Mouse (Mus musculus): ENCODE results near the gene Gmip.

The Gmip gene

DNA sequence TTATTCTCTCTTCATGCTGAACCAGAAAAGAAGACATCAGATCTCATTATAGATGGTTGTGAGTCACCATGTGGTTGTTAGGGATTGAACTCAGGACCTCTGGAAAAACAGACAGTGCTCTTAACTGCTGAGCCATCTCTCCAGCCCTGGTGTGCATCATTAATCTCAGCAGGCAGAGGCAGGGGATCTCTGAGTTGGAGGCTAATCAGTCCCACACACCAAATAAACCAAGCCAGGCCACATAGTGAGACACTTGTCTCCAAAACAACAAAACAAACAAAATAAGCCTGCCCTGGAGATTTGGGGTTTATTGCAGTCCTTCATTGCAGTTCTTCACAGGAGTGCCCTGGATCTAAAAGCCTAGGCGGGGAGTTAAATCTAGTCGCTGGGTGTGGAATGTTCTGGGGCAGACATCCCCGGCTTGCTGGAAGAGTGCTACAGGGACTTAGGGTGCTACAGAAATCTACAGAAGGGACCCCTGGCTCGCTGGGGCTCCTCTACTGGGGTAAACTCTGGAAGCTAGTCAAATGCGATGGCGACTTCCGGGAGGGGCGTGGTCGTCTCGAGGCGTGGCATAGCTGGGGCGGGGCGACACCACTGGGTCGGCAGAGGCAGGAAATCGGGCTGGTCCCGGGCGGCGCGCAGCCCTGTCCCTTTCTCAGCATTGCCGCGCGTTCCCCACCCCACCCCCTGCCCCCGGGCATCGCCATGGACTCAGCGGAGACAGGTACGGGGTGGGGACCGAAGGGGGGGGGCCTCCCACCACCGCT lies at the start of gene Gmip:
Gene Gmip, plus strand, starts transcription at position 586 of the 770 bp plus-strand sequence.
- DNase-seq (ENCODE audit: low read depth, low spot score) = peak; percentile 71

DNA sequence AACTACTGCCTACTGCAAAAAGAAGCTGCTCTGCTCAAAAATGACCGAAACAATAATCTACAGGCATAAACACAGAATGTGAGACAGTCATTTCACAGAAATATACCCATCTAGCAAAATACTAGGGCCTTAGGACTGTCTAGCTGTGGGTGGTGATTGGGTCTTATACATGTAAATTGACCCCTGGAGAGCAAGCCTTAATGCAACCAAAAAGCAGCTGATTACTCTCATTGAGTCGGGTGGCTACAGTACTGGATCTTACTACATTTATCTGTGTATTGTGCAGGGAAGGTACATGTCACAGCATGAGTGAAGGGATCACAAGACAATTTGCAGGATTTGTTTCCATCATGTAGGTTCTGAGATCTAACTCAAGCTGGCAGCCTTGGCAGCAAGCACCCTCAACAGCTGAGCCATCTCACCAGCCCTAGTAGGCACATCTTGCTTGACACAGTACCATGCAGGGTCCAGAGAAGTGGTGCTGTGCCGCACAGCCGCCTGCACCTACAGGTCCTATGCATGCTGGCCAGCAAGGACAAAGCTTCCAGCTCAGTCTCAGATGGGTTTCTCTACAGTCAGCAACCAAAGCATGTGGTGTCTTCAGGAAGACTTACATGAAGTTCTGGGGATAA lies 46.5 kb upstream of the Gmip start:
- no peak for DNase-seq (ENCODE audit: low read depth, low spot score)

DNA sequence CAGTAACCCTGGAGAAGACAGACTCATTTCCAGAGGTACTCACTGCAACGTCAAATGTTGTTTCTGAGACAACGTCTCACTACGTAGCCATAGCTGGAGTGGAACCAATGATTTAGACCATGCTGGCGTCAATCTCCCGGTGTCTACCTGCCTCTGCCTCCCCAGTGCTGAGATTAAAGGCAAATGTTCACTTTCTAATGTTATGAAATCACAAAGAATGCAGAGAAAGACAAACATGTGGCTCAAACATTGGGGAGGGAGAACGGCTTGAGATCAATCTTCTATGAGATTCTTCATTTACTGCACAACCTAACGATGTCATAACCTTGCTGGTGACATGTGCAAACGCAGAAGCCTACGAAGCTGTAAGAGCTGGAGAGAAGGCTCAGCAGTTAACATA lies 37.3 kb upstream of the Gmip start:
- DNase-seq (ENCODE audit: low read depth, low spot score) = no peak

DNA sequence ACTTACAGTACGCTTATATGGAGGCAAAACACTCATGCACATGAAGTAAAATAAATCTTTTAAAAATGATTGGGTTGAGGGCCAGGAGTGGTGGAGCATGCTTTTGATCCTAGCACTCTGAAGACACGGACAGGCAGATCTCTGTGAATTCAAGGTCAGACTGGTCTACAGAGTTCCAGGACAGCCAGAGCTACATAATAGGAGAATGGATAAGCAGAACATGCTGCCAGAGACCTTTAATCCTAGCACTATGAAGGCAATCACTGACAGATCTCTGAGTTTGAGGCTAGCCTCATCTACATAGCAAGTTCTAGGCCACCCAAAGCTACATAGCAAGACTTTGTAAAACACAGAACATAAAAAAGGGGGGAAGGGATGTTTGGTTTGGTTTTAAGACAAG lies 36.4 kb upstream of the Gmip start:
- DNase-seq (ENCODE audit: low read depth, low spot score) = no peak

DNA sequence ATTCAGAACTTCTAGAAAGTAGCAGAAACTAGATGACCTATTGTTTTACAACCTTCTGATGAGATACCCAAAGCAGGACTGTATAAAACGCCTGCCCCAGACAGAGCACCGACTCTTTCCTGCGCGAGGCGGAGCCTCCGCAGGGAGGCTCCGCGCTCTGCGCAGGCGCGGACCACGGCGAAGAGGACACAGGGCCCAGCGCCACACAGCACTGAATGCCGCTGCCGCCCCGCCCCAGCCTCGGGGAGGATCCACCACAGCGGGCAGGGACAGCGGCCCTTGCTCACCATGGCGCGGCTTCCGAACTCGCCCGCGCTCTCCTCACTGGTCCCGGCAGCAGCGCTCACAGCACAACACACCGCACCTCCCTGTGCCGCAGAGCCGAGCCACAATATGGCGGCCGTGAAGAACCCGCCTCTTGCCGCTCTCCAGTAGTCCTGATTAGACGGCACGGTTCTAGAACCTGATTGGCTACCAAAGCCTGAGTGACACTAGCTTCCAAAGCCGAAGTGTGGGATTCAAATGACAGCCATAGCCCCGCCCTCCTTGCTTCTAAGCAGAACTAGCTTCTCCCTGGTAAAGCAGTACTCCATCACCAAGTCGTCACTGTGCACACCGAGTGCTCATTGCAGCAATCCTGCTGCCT lies 33.9 kb upstream of the Gmip start, which contains the start of gene Gm20422:
Gene Gm20422, minus strand, starts transcription at position 384 of the 646 bp plus-strand sequence.
- peak; percentile 97 for DNase-seq (ENCODE audit: low read depth, low spot score)

DNA sequence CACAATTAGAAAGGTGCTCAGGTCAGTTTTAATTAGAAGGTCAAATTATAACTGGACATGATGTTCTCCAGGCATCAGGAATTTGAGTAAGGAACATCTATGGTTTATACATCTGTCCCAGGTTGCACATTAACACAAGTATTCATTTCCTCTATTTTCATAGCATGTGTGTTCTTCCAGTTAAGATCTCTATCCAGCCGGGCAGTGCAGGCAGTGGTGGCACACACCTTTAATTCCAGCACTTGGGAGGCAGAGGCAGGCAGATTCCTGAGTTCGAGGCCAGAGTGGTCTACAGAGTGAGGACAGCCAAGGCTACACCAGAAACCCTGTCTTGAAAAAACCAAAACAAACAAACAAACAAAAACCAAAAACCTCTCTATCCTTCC lies 33.3 kb upstream of the Gmip start:
- no peak for DNase-seq (ENCODE audit: low read depth, low spot score)

DNA sequence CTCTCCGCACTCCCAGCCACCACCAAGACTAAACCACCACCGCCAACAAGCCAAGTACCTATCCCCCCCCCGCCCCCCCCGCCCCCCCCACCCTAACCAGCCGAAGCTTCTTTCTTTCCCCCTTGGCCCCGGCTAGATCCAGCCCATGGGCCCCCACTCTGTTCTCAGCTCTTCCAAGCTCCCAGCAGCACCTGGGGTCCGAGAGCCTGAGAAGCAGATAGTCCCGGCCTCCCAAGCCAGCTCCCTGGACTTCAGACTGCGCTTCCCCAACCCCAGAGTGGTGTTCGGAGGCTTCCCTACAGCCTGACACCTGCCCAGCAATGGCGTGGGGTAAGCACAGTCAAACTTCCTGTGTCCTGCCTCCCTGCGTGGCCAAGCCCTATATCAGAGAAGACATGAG lies 31.4 kb upstream of the Gmip start:
- no peak for DNase-seq (ENCODE audit: low read depth, low spot score)

DNA sequence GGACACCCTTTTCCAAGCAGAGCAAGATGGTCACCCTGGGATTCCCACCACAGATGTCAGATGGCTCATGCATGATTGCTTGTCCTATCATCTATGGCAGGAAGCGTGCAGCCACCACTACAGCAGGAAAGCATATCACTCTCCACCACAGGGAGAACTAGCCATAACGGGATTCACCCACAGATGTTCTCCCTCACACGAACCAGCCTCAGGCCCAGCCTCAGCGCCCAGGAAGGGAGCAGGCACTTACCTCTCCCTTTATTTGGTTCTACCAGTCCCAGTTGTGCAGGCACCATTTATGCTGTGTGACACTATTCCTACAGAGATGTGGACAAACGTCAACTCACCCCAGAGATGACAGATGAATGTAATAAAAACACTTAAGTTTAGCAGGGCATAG lies 19.4 kb upstream of the Gmip start:
- DNase-seq (ENCODE audit: low read depth, low spot score) = no peak

DNA sequence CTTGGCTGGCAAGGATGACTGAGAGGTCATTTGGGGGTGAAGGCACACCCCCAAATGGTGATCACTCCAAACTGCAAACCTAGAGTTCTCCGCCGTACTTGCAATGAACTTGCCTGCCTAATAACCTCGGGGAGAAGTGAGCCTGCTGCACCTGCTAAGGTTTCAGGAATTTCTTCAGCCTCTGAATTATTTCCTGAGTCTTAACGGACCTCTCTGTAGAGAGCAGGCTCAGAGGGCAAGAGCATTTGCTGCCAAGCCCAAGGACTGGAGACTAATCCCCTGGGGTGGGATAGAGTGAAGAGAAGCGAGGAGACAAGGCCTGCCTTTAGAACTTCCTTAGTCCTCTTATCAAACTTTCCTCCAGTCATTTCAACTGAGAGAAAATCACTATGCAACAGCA lies 18.7 kb upstream of the Gmip start:
- no peak for DNase-seq (ENCODE audit: low read depth, low spot score)

DNA sequence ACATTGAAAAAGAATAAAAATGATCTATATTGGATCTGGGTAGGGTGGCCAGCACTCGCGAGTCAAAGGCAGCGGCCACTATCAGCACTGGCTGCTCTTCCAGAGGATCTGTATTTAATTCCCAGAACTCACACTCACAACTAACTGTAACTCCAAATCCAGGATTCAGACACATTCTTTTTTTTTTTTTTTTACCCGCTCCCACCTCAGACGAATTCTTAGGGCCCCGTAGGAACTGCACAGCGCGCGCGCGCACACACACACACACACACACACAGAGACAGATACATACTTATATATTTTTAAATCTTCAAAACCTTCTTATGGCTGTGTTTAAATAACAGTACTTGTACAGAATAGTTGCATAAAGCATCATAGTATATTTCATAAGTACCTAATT lies 18.1 kb upstream of the Gmip start:
- peak; percentile 15 for DNase-seq (ENCODE audit: low read depth, low spot score)

DNA sequence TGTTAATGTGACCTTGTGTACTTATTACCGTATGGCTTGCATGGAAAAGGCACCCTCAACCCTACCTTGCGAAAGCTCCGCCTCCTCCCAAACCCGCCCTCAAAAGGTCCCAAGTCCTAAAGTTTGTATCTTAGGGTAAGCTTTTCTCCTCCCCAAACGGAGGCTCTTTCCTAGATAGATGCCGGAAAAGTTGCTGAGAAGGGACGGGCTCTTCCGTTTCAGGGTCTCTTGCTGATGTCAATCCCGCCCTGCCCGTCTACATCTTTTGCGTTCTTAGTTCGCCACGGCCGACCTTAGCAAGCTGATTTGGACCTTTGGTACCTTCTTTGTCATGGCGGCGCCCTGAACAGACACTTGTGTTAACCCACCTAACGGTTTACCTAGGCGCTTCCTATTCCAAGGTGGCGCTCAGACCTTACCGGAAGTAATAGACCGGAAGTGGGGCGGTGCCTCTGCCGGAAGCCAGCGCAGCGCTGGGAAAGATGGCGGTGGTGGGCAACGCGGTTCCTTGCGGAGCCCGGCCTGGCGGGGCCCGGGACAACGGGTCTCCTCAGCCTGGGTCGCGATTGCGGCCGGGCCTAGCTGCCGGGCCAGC lies 17.6 kb upstream of the Gmip start, which contains the start of the genes Atp13a1 and Zfp866:
Gene Atp13a1, plus strand, starts transcription at position 391 of the 595 bp plus-strand sequence.
Gene Zfp866, minus strand, starts transcription at position 406 of the 595 bp plus-strand sequence.
- DNase-seq (ENCODE audit: low read depth, low spot score) = peak; percentile 90

DNA sequence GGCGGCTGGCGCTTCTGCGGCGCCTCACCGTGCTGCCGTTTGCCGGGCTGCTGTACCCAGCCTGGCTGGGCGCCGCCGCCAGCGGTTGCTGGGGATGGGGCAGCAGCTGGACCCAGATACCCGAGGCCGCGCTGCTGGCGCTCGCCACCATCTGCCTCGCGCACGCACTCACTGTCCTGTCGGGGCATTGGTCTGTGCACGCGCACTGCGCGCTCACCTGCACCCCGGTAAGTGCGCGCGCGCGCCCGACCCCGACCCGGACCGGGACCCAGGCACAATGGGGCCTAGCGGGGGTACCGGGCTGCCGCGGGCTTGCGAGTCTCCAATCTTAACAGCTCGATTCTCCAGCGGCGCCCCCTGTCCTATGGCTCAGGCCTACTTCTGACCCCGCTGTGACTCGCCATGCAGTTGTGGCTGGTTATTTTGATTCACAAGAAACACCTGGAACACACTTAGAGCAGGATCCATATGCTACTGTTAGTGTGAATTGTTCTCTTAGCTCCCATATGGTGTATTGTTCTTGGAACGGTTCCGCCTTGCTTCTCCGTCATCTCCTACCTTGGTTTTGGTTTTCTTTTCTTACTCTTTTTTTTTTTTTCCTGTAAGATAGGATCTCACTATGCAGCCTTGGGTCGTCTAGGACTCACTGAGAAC lies 16.9 kb upstream of the Gmip start:
- DNase-seq (ENCODE audit: low read depth, low spot score) = peak; percentile 39

DNA sequence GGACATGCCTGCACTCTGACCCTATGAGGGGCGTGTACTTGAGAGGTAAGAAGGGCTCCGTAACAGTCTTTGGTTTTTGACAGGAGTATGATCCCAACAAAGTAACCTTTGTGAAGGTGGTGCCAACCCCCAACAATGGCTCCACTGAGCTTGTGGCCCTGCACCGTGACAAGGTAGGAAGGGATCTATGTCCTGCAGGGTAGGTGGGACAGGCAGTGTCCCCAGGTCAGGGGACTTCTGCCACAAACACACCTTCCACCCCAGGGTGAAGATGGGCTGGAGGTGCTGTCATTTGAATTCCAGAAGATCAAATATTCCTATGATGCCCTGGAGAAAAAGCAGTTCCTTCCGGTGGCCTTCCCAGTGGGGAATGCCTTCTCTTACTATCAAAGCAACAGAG lies 14.8 kb upstream of the Gmip start:
- DNase-seq (ENCODE audit: low read depth, low spot score) = no peak

DNA sequence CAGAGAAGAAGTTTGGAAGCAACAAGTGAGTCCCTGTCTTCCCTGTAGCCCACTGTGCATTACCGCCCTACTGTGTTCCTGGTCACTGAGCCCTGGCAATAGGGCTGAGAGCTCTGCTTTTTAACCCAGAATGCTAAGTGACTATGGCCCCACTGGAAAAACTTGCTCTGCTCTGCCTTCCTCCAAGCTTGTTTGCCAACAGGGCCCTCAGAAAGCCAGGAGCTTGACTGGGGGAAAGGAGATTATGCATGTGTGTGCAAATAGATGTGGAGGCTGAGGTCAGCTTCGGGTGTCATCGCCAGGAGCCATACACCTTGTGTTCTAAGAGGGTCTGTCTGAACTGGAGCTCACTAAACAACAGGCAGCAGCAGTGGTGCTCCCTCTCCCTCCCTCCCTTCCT lies 14.4 kb upstream of the Gmip start:
- DNase-seq (ENCODE audit: low read depth, low spot score) = no peak

DNA sequence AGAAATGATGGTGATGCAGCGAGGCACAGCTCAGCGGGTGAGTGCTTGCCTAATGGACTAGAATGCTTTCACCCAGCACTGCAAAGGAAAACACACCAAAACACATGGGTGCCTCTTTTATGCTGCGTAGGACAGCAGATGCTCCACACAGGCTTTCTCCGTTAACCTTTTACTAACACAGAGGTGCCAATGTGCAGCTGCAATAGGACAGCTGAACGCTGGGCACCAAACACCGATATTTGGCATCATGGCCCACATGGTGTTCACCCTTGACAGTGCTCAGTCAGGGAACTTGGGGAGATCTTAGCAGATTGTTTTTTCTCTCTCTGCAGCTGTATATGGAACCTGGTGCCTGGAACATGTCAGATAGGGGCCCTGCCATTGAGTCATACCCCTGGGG lies 13.6 kb upstream of the Gmip start:
- DNase-seq (ENCODE audit: low read depth, low spot score) = no peak

DNA sequence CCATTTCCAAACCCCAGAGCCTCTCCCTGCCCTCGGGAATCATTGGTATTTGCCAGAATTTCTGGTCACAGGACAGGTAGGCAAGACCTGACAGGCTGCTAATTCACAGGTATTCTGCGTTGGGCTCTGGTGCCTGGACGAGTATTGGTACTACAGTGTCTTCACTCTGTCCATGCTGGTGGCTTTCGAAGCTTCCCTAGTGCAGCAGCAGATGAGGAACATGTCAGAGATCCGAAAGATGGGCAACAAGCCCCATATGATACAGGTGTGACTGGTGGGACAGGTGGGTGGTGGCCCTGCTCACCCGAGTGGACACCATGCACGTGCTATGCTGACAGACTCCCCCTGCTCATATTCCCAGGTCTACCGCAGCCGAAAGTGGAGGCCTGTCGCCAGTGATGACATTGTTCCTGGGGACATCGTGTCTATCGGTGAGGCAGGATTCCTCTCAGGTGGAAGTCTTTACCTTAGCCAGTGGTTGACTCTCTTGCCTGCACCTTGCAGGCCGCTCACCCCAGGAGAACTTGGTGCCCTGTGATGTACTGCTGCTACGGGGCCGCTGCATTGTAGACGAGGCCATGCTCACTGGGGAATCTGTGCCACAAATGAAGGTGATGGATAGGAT lies 11.6 kb upstream of the Gmip start:
- DNase-seq (ENCODE audit: low read depth, low spot score) = no peak

DNA sequence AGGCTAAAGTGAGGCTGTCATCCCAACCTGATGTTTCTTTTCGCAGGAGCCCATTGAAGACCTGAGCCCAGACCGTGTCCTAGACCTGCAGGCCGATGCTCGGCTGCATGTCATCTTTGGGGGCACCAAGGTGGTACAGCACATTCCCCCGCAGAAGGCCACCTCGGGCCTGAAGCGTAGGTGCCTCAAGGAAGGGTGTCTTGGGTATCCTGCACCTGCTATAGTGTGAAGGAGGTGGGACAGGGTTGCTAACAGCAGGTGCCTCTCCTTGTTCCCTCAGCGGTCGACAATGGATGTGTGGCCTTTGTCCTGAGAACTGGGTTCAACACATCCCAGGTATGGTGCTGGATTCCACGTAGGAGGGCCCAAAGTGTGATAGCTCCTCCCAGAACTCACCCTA lies 10.8 kb upstream of the Gmip start:
- no peak for DNase-seq (ENCODE audit: low read depth, low spot score)

DNA sequence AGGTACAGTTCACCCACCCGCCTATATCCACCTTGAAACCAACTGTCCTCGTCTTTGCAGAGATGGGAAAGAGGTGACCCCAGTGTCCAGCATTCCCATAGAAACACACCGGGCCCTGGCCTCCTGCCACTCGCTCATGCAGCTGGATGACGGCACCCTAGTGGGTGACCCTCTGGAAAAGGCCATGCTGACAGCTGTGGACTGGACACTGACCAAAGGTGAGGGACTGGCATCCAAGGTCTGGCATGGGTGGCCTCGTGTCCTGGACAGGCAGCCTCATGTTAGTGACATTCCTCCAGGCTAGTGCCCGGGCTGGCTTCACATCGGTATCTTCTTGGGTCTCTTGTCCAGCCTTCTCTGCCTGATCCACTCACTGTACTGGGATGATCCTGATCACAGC lies 9.2 kb upstream of the Gmip start:
- DNase-seq (ENCODE audit: low read depth, low spot score) = no peak

DNA sequence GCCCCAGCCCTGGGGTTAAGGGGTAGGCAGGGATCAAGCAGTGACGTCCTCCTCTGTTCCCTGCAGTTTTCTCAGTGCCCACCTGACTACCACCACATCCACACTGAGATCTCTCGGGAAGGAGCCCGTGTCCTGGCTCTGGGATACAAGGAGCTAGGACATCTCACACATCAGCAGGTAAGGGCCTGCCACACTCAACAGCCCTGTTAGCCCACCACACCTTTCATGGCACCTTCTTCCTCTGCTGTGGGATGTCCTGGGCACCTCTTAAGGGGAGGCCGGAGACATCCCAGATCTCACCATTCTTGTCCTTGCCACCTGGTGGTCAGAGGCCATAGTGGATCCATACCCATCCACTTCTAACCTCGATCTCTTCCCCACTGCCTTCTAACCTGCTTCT lies 8.5 kb upstream of the Gmip start:
- DNase-seq (ENCODE audit: low read depth, low spot score) = no peak

DNA sequence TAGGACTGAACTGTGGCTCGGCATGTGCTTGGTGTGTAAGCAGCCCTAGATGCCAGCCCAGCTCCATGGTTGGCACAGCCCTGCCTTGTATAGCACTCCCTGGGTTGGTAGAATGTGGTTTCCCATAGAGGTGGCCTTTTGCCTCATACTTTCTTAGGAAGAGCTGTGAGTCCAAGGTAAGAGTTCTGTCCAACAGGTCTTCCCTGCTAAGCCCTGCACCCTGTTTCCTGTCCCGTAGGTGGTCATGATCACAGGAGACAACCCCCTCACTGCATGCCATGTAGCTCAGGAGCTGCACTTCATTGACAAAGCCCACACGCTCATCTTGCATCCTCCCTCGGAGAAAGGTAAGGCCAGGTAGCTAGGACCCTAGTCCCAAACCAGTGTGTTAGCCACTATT lies 6.7 kb upstream of the Gmip start:
- DNase-seq (ENCODE audit: low read depth, low spot score) = no peak

DNA sequence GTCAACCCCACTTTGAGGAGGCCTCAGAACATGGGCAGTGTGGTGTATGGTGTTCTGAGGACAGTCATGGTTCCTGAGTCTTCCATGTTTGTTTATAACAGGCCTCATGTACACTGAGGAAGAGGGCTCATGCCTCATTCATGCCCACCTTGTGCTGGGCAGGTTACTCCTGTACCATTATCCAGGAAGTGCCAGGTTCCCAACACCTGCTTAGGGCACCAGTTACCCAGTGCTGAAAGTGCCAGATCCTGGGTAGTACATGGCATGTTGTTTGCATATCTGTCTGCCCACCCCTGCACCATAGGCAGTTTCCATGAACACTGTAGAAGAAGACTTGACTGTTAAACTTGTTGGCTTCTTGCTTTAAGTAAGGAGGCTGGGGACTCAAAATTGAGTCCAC lies 6.3 kb upstream of the Gmip start:
- DNase-seq (ENCODE audit: low read depth, low spot score) = no peak

Data from mesoderm, embryonic 11.5 days (tissue).